Mouse (Mus musculus) c-Kit-positive CD71-positive TER-119-positive erythroid progenitor cells, embryonic 14.5 days (primary cell): ENCODE measurements around the gene Gimap8.

ENCODE experiments used
- DNase-seq: peaks from one replicate; pipeline ENCODE4 v3.0.0-alpha.2; 2013; ENCODE audit warnings: low spot score

Gene Gimap8

GRCm38 (mm10) chr6:48637811-48638500 lies 9.1 kb upstream of the Gimap8 start:
- DNase-seq = no peak

GRCm38 (mm10) chr6:48638553-48638952 lies 8.5 kb upstream of the Gimap8 start:
- DNase-seq = no peak

GRCm38 (mm10) chr6:48641391-48641790 lies 5.6 kb upstream of the Gimap8 start:
- DNase-seq = no peak

GRCm38 (mm10) chr6:48642764-48643292 lies 4.2 kb upstream of the Gimap8 start:
- peak; percentile 29 for DNase-seq

- DNase-seq = peak; percentile 49
Measured at GRCm38 (mm10) chr6:48645660-48646308, 1.2 kb upstream of the Gimap8 start.

- no peak for DNase-seq
Measured at GRCm38 (mm10) chr6:48646309-48646690, 734 bp upstream of the Gimap8 start.

GRCm38 (mm10) chr6:48647611-48648010 lies 577 bp downstream of the Gimap8 start:
- DNase-seq = no peak

- DNase-seq = no peak
Measured at GRCm38 (mm10) chr6:48648779-48649178, 1.7 kb downstream of the Gimap8 start.

- DNase-seq = no peak
Measured at GRCm38 (mm10) chr6:48650041-48650440, 3.0 kb downstream of the Gimap8 start.

- DNase-seq = no peak
Measured at GRCm38 (mm10) chr6:48658721-48659120, 11.7 kb downstream of the Gimap8 start.

GRCm38 (mm10) chr6:48664750-48665149 lies 17.7 kb downstream of the Gimap8 start:
- no peak for DNase-seq

- DNase-seq = no peak
Measured at GRCm38 (mm10) chr6:48665471-48665870, 18.4 kb downstream of the Gimap8 start.

- DNase-seq = no peak
Measured at GRCm38 (mm10) chr6:48666159-48666586, 19.1 kb downstream of the Gimap8 start.

- no peak for DNase-seq
Measured at GRCm38 (mm10) chr6:48668022-48668421, 21.0 kb downstream of the Gimap8 start.

GRCm38 (mm10) chr6:48669446-48669969 lies 22.5 kb downstream of the Gimap8 start:
- no peak for DNase-seq

GRCm38 (mm10) chr6:48674291-48675058 lies 27.4 kb downstream of the Gimap8 start:
- DNase-seq = no peak

- no peak for DNase-seq
Measured at GRCm38 (mm10) chr6:48675400-48675930, 28.4 kb downstream of the Gimap8 start.

- peak; percentile 56 for DNase-seq
Measured at GRCm38 (mm10) chr6:48675931-48676859, 29.2 kb downstream of the Gimap8 start, which contains the start of gene Gimap9. Gene Gimap9 (plus strand): TSS chr6:48676129.

GRCm38 (mm10) chr6:48676860-48677415 lies 29.9 kb downstream of the Gimap8 start:
- no peak for DNase-seq

- no peak for DNase-seq
Measured at GRCm38 (mm10) chr6:48677492-48678345, 30.7 kb downstream of the Gimap8 start.
